Mouse (Mus musculus) CD8-positive naive resting alpha-beta T cell, adult 2 months (primary cell): ENCODE data around the gene Olfr9.
"Not testable (repeated sequence)": the region's sequence is repeated elsewhere in the genome, so short reads cannot be mapped to it uniquely, and the experiment has no call there.

Experiments
- DNase-seq, 2 experiments: peaks; one replicate each; pipeline ENCODE4 v3.0.0; 2022; ENCODE audit warnings: low read depth in 2 of 2, low spot score in 2 of 2

Gene Olfr9

DNA sequence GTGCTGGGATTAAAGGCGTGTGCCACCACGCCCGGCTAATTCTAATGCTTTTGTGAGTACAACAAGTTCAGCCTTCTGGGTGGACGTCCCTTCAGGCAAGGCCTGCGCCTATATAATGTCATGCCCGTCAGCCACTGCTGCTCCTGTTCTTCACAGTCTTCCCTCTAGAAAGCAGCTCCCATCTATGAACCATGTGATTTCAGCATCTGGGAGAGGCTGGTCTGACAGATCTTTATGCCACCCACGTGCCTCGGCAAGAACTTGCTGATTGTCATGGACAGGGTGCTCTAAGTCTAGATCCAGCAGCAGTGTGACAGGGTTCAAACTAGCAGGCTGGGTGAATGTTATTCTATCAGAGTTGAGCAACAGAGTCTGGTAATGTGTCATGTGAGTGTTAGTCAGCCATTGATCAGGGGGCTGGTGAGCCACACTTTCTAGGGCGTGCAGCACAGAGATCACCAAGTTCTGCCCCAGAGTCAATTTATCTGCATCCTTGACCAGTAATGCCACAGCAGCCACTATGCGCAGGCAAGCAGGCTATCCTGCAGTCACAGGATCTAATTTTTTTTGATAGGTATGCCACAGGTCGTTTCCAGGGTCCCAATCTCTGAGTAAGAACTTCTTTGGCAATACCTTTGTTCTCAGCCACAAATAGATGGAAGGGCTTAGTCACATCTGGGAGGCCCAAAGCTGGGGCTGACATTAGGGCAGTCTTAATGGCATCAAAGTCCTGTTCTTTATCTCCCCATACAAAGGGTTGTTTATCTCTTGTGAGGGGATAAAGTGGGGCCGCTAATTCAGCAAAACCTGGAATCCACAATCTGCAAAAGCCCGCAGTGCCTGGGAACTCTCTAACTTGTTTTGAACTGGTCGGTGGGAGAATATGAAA is 15.0 kb downstream of the Olfr9 start:
- no peak for DNase-seq

DNA sequence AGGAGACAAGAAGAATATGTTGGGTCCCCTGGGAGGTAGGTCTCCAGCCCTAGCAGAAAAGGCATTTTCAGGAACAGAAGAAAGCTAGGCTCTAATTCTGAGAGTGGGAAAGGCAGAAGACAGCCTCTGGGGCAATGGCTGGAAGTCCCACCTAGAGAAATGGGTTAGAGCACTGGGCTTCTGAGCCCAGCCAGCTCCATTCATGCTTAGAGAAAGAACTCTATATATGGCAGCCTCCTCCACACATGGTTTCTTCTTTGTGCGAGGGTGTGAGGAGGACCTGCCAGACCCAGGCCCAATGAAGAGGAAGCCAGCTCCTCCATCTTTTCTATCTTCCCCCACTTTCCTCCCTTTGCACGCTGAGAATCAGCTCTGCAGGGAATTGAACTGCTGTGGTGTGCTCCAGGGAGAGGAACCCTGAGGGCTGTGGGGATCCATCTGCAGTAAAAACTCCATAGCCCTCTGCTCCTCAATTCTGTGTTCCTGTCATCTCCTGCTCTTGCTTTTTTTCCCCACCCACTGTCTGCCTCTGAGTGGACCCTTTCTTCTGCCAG is 21.1 kb downstream of the Olfr9 start, which contains the start of gene Olfr763:
Olfr763 (plus strand) TSS at position 504 of the 554 bp plus-strand sequence.
- no peak for DNase-seq

DNA sequence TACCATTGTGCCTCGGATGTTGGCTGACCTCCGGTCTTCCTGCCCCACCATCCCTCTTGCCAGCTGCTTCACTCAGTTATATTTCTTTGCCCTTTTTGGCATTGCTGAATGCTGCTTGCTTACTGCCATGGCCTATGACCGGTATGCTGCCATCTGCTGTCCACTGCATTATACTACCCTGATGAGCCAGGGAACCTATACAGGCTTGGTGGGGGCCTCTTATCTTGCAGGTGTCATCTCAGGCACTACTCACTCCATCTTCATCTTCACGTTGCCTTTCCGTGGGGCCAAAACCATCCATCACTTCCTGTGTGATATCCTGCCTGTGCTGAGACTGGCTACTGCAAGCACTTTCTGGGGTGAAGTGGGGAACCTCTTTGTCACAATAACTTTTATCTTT is 22.3 kb downstream of the Olfr9 start:
- DNase-seq = not testable (repeated sequence)

DNA sequence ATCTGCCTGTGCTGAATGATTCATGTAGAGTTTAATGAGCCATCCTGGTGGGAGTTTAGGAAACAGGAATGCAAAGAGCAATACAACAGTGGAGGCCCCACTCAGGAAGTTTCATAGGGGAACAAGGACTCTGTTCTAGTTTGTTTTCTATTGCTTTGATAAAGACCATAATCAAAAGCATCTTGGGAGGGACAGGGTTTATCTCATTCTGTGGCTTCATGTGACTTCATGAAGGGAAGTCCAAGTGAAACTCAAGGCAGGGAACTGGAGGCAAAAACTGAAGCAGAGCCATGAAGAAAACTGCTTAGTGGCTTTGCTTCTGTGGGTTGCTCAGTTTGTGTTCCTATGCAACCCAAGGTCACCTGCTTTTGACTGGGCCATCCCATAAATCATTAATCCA is 25.2 kb downstream of the Olfr9 start:
- no peak for DNase-seq

DNA sequence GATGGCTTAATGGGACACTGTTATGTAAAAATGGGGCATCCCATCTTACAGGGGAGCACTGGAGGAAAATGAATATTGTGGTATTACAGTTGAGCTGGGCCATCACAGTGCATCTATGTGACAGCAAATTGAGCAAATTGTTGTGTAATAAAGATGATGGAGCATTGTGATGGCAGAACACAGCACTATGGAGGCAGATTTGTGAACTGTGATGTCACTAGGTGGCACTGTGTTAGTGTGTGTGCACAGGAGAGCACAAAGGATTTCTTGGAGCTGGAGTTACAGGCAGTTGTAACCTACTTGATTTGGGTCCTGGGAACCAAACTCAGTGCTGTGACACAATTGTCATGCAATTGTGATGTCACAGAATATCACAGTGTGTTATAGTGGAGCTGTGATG is 34.1 kb downstream of the Olfr9 start:
- DNase-seq = no peak

DNA sequence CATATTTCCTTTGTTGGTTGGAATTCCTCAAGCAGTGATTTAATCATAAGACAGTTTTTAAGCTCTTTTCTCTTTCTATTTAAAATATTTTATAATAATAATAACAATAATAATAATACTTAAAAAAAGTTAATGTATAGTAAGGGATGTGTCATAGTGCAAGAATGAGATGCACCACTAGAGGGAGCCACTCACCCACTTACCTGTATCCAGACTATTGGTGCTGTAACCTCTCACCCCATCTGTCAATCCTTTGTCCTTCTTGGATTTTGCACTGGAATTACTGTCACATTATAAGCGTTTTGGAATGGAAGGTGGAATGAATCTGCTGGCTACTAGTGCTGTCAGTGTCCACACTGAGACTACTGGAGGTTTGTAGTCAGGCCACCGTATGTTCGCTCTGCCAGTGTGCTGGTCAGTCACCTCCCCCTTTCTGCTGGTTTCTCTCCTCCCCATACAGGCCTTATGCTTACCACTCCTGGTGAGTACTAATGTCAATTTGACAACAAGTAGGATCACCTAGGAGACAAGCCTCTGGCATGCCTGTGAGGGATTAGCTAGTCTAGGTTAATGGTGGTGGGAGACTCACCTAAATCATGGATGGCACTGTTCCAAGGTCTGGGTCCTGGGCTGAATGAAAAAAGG is 36.9 kb downstream of the Olfr9 start:
- DNase-seq = peak; percentile 16 to 29

DNA sequence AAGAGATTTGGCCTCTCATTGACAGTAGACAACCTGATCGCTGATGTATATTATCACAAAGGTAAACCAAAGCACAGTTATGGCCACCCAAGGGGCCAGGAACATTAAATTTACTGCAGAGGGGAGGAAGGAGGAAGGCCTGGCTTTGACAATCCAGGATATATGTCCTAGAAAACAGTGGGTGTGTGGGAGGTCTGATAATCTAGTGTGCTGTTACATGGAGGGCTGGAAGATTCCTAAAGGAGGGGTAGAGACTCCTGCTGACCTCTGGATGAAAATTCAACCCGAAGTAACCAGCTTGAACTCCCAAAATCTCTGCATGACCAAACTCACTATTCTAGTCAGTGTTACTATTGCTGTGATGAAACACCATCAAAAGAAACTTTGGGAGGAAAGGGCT is 39.1 kb downstream of the Olfr9 start:
- DNase-seq = no peak

DNA sequence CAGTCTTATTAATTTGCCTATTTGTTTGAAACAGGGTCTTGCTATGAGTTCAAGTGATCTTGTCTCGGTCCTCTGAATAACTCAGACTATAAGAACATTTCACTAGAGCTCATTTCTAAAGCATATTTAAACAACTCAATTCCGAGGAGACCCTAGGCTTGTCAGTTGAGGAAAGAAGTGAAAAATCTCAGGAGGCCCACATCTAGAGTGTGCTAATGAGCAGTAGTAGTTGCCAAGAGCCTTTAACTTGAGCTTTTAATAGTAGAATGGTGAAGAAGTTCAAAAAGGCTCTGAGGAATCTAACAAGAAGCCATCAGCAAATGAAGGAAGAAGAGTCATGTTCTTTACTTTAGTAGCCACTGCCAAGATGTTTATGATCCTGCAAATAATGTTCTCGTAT is 50.6 kb downstream of the Olfr9 start, which contains the start of gene Olfr764-ps1:
Olfr764-ps1 (minus strand) TSS at position 101 of the 400 bp plus-strand sequence.
- no peak for DNase-seq
